ENCODE assay signal across 22 mouse cellular contexts in genomic region chr1:119129039-119129438, GRCm38 (mm10).
"Had no signal": no experiment of that assay in that cellular context is flagged by ENCODE, and none has a peak within 500 bp of the region (broad histone marks: within the 10 kb centered on the region; RNA-seq: fewer than 3 reads in every experiment).

No protein-coding gene starts in this region.

- H3K9me3 ChIP-seq: limb, embryonic 10.5 days; limb, embryonic 13.5 days; liver, embryonic 12.5 days; liver, embryonic 15.5 days; lung, embryonic 15.5 days; midbrain, embryonic 10.5 days; midbrain, embryonic 13.5 days; stomach, embryonic 15.5 days had no signal

- ATAC-seq: liver, embryonic 12.5 days; midbrain, embryonic 13.5 days; midbrain, embryonic 16.5 days had no signal

- H3K36me3 ChIP-seq: limb, embryonic 10.5 days; limb, embryonic 13.5 days; liver, embryonic 12.5 days; liver, embryonic 15.5 days; lung, embryonic 15.5 days; midbrain, embryonic 10.5 days; midbrain, embryonic 13.5 days; stomach, embryonic 15.5 days had no signal

- DNase-seq: kidney, postnatal 25 days; layer of hippocampus, adult 9-11 months; liver; lung, adult 18-20 months; lung, postnatal 10 days; lung, postnatal 36 days; retina, postnatal 1 day; right cerebral cortex, postnatal 25 days; spleen, adult 18-20 months; thymus, postnatal 25 days had no signal

- H3K9ac ChIP-seq: limb, embryonic 13.5 days; liver, embryonic 12.5 days; liver, embryonic 15.5 days; lung, embryonic 15.5 days; midbrain, embryonic 13.5 days; stomach, embryonic 15.5 days had no signal

- H3K4me2 ChIP-seq: limb, embryonic 13.5 days; liver, embryonic 12.5 days; liver, embryonic 15.5 days; lung, embryonic 15.5 days; midbrain, embryonic 13.5 days; stomach, embryonic 15.5 days had no signal

- H3K27ac ChIP-seq: kidney, postnatal 0 days; layer of hippocampus, adult 2 months; limb, embryonic 10.5 days; limb, embryonic 13.5 days; liver, embryonic 12.5 days; liver, embryonic 15.5 days; lung, embryonic 15.5 days; midbrain, embryonic 10.5 days; midbrain, embryonic 13.5 days; stomach, embryonic 15.5 days had no signal

- H3K4me1 ChIP-seq: limb, embryonic 10.5 days; limb, embryonic 13.5 days; liver, embryonic 12.5 days; liver, embryonic 15.5 days; lung, embryonic 15.5 days; midbrain, embryonic 10.5 days; midbrain, embryonic 13.5 days; stomach, embryonic 15.5 days had no signal

- H3K27me3 ChIP-seq: limb, embryonic 13.5 days; liver, embryonic 12.5 days; liver, embryonic 15.5 days; lung, embryonic 15.5 days; midbrain, embryonic 13.5 days; stomach, embryonic 15.5 days had no signal

- H3K4me3 ChIP-seq: layer of hippocampus, adult 2 months; limb, embryonic 10.5 days; limb, embryonic 13.5 days; liver, embryonic 12.5 days; liver, embryonic 15.5 days; lung, embryonic 15.5 days; megakaryocyte, embryonic 14.5 days; midbrain, embryonic 10.5 days; midbrain, embryonic 13.5 days; stomach, embryonic 15.5 days had no signal
